Mouse (Mus musculus): ENCODE measurements around the gene Zic2. TPM values are rescaled to one million over a fixed set of nuclear protein-coding genes. Genes with fewer than 3 reads are reported as not detected.

Gene Zic2
- polyA plus RNA-seq, 1 experiment = not detected

- Histone ChIP-seq H3K27me3 (ENCODE audit: control insufficient read depth, insufficient read depth, low read length) (peaks cover 34% of the 10 kb centered on the region), H3K27ac (ENCODE audit: control insufficient read depth, insufficient read depth, low read length) (no peak overlapping the region), H3K36me3 (ENCODE audit: control insufficient read depth, insufficient read depth, low read length) (no peaks in the 10 kb centered on the region), H3K4me1 (replicated peaks; ENCODE audit: control insufficient read depth, insufficient read depth, low read length) (no peaks in the 10 kb centered on the region), H3K4me3 (ENCODE audit: control insufficient read depth, insufficient read depth, low read length) (no peak overlapping the region)
- no peak for DNase-seq
- no peak for TF ChIP-seq POLR2A (IDR thresholded peaks at IDR 0.05; ENCODE audit: control insufficient read depth, extremely low read depth, insufficient read depth, low read length, poor library complexity)
- no peak for TF ChIP-seq CTCF (IDR thresholded peaks at IDR 0.05; ENCODE audit: borderline replicate concordance, control insufficient read depth, extremely low read depth, insufficient read depth, low read length, poor library complexity)
- whole genome bisulfite sequencing = 25% methylated on average over 4 of the region's 4 CpGs
These were observed 9.2 kb downstream of the Zic2 start for GRCm38 (mm10) chr14:122484458-122484843.

GRCm38 (mm10) chr14:122484844-122485551 is 9.8 kb downstream of the Zic2 start:
- TF ChIP-seq POLR2A (IDR thresholded peaks at IDR 0.05; ENCODE audit: control insufficient read depth, extremely low read depth, insufficient read depth, low read length, poor library complexity) = no peak
- no peak for TF ChIP-seq CTCF (IDR thresholded peaks at IDR 0.05; ENCODE audit: borderline replicate concordance, control insufficient read depth, extremely low read depth, insufficient read depth, low read length, poor library complexity)
- WGBS = 7% methylated on average over 24 of the region's 24 CpGs
- H3K36me3 ChIP-seq (ENCODE audit: control insufficient read depth, insufficient read depth, low read length) = no peaks in the 10 kb centered on the region

GRCm38 (mm10) chr14:122485635-122486181 is 10.5 kb downstream of the Zic2 start:
- TF ChIP-seq CTCF (IDR thresholded peaks at IDR 0.05; ENCODE audit: borderline replicate concordance, control insufficient read depth, extremely low read depth, insufficient read depth, low read length, poor library complexity) (no peak), POLR2A (IDR thresholded peaks at IDR 0.05; ENCODE audit: control insufficient read depth, extremely low read depth, insufficient read depth, low read length, poor library complexity) (no peak)
- 10% methylated on average over 12 of the region's 12 CpGs for WGBS
- Histone ChIP-seq H3K4me3 (ENCODE audit: control insufficient read depth, insufficient read depth, low read length) (no peak overlapping the region), H3K27ac (ENCODE audit: control insufficient read depth, insufficient read depth, low read length) (no peak overlapping the region), H3K27me3 (ENCODE audit: control insufficient read depth, insufficient read depth, low read length) (peaks cover 34% of the 10 kb centered on the region), H3K4me1 (replicated peaks; ENCODE audit: control insufficient read depth, insufficient read depth, low read length) (0 out of 2 replicates have a peak, but pooled peaks cover 4% of the 10 kb centered on the region), H3K36me3 (ENCODE audit: control insufficient read depth, insufficient read depth, low read length) (no peaks in the 10 kb centered on the region)
- no peak for DNase-seq

More at GRCm38 (mm10) chr14:122484844-122485551, 9.8 kb downstream of the Zic2 start:
- Histone ChIP-seq H3K4me3 (ENCODE audit: control insufficient read depth, insufficient read depth, low read length) (no peak overlapping the region), H3K27me3 (ENCODE audit: control insufficient read depth, insufficient read depth, low read length) (peaks cover 34% of the 10 kb centered on the region), H3K4me1 (replicated peaks; ENCODE audit: control insufficient read depth, insufficient read depth, low read length) (no peaks in the 10 kb centered on the region), H3K27ac (ENCODE audit: control insufficient read depth, insufficient read depth, low read length) (no peak overlapping the region)
- no peak for DNase-seq

GRCm38 (mm10) chr14:122486611-122487010 is 11.4 kb downstream of the Zic2 start:
- Histone ChIP-seq H3K27ac (ENCODE audit: control insufficient read depth, insufficient read depth, low read length) (no peak overlapping the region), H3K36me3 (ENCODE audit: control insufficient read depth, insufficient read depth, low read length) (no peaks in the 10 kb centered on the region), H3K4me1 (replicated peaks; ENCODE audit: control insufficient read depth, insufficient read depth, low read length) (0 out of 2 replicates have a peak, but pooled peaks cover 4% of the 10 kb centered on the region), H3K4me3 (ENCODE audit: control insufficient read depth, insufficient read depth, low read length) (no peak overlapping the region), H3K27me3 (ENCODE audit: control insufficient read depth, insufficient read depth, low read length) (peaks cover 30% of the 10 kb centered on the region)
- DNase-seq = no peak
- no peak for TF ChIP-seq CTCF (IDR thresholded peaks at IDR 0.05; ENCODE audit: borderline replicate concordance, control insufficient read depth, extremely low read depth, insufficient read depth, low read length, poor library complexity)
- TF ChIP-seq POLR2A (IDR thresholded peaks at IDR 0.05; ENCODE audit: control insufficient read depth, extremely low read depth, insufficient read depth, low read length, poor library complexity) = no peak
- WGBS = 7% methylated on average over 1 of the region's 1 CpGs

- 17% methylated on average over 5 of the region's 5 CpGs for WGBS
- H3K4me1 ChIP-seq (replicated peaks; ENCODE audit: control insufficient read depth, insufficient read depth, low read length) = 0 out of 2 replicates have a peak, but pooled peaks cover 4% of the 10 kb centered on the region
- H3K36me3 ChIP-seq (ENCODE audit: control insufficient read depth, insufficient read depth, low read length) = no peaks in the 10 kb centered on the region
- TF ChIP-seq POLR2A (IDR thresholded peaks at IDR 0.05; ENCODE audit: control insufficient read depth, extremely low read depth, insufficient read depth, low read length, poor library complexity) (no peak), CTCF (IDR thresholded peaks at IDR 0.05; ENCODE audit: borderline replicate concordance, control insufficient read depth, extremely low read depth, insufficient read depth, low read length, poor library complexity) (no peak)
- peaks cover 30% of the 10 kb centered on the region for H3K27me3 ChIP-seq (ENCODE audit: control insufficient read depth, insufficient read depth, low read length)
- no peak overlapping the region for H3K27ac ChIP-seq (ENCODE audit: control insufficient read depth, insufficient read depth, low read length)
- no peak for DNase-seq
- no peak overlapping the region for H3K4me3 ChIP-seq (ENCODE audit: control insufficient read depth, insufficient read depth, low read length)
These were observed 12.1 kb downstream of the Zic2 start for GRCm38 (mm10) chr14:122487366-122487765.

- TF ChIP-seq CTCF (IDR thresholded peaks at IDR 0.05; ENCODE audit: borderline replicate concordance, control insufficient read depth, extremely low read depth, insufficient read depth, low read length, poor library complexity) = no peak
- 2% methylated on average over 5 of the region's 5 CpGs for WGBS
- no peak overlapping the region for H3K27ac ChIP-seq (ENCODE audit: control insufficient read depth, insufficient read depth, low read length)
- no peaks in the 10 kb centered on the region for H3K36me3 ChIP-seq (ENCODE audit: control insufficient read depth, insufficient read depth, low read length)
- H3K4me1 ChIP-seq (replicated peaks; ENCODE audit: control insufficient read depth, insufficient read depth, low read length) = 0 out of 2 replicates have a peak, but pooled peaks cover 4% of the 10 kb centered on the region
- no peak overlapping the region for H3K4me3 ChIP-seq (ENCODE audit: control insufficient read depth, insufficient read depth, low read length)
- peaks cover 19% of the 10 kb centered on the region for H3K27me3 ChIP-seq (ENCODE audit: control insufficient read depth, insufficient read depth, low read length)
- DNase-seq = no peak
These were observed 13.8 kb downstream of the Zic2 start for GRCm38 (mm10) chr14:122489041-122489440.
